Mouse (Mus musculus) heart, postnatal 4 days (tissue): ENCODE data around the gene Wrap53. TPM values are rescaled to one million over a fixed set of nuclear protein-coding genes. Genes with fewer than 3 reads are reported as not detected.
A peak's percentile ranks its signal among the peaks of the same experiment; 100 is the strongest.
"Not testable (repeated sequence)": the region's sequence is repeated elsewhere in the genome, so short reads cannot be mapped to it uniquely, and the experiment has no call there.

Experiments
- DNase-seq: peaks from one replicate; pipeline ENCODE4 v3.0.0; 2021
- total RNA-seq, 2 experiments: library from RNA; stranded (reverse); gene quantifications; 2 replicates each; pipeline ENCODE4 v1.2.3; 2021

The Wrap53 gene
- total RNA-seq, 2 experiments from 2014 or later, result 5.8 to 7.0 TPM

DNA sequence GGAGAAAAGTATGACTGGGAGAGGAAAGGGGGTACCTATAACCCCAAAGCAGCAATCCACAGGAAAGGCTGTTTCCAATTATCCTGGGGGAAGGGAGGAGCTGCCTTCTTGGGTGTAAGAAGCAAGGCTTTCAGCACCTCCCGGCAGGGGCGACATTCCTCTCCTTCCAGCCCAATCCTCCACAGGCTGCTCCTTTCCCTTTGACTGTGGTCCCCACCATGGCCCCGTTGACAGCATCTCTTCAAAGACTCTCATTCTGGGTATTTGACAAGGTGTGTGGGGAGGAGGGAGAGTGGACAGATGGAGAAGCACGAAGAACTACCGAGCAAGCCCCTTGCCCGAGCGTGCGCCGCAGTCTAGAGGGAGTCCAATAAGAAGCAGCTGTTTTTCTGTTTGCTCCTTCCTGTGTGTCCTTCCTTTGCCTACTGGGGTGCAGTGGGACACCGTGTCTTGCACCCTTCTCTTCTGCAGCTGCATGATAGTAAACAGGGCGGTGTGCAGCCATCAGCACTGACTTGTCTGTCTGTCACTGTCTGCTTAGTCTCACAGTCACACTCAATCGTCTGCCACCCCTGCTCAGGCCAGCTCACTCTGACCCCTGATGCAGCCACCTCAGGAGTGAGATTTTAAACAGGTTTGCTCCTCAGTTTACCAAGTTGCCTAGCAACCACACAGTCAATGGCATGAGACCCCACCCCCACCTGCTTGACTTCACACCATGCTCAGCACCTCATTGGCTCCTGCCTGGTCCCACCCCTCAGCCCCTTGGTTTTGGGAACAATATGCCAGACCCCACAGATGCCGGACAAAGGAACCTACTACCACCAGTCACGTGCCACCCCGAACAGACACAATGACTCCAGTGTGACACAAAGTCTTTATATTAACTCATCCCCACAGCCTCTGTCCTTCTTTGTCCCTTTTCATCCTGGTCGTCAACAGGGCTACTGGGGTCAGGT is 18.9 kb downstream of the Wrap53 start:
- no peak for DNase-seq

DNA sequence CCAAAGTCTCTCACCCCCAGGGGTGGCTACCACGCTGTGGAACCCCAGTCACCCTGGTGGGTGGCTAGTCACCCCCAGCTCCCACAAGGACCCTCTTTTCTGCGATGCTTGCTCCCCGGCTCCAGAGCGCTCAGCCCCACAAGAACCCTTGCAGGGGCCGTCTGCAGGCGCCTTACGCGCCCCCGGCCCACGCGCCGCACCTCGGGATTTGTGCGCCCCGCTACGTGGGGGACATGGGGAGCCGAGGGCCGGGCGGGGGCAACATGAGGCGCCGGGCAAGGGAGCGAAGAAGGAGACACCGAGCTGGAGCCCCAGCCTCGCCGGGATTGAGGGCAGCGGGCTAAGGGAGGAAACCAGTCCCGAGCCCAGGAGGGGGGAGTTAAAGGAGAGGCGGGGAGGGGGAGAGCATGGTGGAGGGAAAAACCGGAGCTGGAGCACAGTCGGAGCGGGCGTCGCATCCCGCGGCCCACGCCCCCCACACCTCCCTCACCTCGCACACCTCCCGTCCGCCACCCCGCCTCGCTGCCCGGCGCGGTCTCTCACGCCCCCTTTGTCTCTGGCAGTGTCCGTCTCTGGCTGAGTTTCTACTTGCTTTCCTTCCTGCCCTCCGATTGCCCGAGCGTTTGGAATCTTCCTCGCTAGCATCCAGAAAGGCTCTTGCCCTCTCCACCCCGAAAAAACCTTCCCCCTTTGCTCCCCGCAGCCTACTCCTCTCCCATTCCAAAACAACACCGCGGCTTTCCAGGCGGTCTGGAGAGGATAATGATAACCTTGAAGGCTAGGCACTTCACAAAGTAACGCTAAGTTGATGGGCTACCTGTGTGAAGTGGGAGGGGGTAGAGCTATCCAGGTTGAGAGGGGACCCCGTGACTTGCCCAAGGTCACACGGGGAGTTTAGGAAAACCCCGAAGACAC is 19.9 kb downstream of the Wrap53 start, which contains the start of gene Efnb3:
Gene Efnb3 (minus strand): TSS at position 355 of the 915 bp plus-strand sequence.
- peak; percentile 70 for DNase-seq

GRCm38 (mm10) chr11:69559183-69559582 is 20.9 kb downstream of the Wrap53 start:
- DNase-seq, result peak; percentile 77

DNA sequence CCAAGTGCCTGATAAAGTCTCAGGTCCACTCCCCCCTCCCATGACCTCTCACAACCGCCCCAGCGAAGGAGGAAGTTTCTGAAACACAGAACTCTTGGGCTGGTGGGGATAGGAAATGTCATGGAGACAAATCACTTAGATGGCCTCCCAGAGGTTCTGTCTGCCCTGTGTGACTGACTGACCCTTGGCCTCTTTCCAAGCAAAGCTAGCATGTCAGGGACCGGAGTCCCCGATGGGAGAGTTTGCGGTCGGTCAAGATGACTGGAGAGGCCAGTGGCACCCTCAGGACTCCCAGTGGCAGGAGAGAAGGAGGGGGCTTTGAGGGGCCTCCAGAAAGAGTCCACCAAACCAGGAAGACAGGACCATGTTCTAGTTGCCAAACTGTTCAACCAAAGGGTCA is 21.3 kb downstream of the Wrap53 start:
- peak; percentile 36 for DNase-seq

DNA sequence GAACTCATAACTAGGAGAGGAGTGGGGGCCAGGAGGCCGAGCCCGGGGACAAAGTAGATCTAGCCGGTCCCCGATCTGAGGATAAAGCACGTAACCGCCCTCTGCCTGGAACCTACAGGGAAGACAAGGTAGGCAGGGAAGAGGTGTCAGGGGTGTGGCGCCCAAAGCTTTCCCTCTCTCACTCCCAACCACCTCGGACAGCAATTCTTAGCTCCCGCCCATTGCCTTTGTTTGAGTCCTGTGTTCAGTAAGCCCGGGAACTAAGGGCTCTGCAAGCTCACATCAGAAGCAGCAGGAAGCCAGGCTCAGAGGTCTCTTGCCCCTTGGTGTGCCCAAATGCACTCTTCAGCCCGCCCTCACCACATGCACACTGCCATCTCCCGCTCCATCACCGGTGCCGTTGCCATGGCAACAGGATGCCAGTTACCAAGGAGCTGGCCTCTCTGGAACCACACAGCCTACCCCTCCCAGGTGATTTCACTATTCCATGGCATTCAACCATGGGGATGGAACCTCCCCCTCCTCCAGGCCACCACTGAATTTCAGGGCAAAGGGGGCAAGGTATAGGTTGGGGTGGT is 22.6 kb downstream of the Wrap53 start:
- DNase-seq, result no peak

DNA sequence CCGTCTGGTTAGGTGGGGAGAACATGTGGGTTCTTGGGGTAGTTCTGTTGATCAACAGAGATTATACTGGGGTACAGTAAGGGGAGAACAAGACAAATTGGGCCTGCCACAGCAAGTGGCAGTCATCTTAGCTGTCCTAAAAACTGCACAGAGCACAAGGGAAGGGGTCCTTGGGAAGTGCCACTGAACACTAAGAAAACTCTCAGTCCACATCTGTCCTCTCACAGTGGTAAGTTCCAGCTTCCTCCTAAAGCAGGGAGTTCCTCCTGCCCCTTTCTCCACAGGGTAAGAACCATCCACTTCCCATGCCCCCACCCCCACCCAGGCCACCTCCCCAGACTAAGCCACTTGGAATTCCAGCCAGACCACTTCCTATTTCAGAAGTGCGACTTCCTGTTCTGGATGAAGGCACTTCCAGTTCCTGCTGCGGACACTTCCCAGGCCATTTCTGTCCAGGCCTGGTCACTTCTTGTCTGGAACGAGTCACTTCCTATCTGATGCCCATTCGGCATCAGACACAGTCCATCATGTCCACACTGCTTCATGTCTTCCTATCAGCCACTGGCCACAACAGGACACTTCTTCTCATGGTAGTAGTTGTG is 25.4 kb downstream of the Wrap53 start:
- no peak for DNase-seq

DNA sequence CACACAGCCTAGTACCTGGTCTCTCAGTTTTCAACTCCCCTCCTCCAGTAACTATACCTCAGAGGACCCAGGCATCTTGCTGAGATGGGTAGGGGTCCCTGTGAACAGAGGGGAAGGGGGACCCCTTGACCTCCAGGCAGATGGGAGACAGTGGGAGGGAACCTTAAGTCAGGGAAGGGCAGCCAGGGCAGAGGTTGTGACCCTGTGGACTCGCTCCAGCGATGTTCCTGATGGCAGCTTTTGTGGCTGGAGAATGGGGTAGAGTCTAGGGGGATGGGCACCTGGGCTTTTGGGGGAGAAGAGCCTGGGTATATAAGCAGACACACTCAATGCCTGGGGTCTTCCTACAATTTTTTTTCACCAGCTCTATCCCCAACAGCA is 26.7 kb downstream of the Wrap53 start:
- no peak for DNase-seq

- DNase-seq, result no peak
Observed at GRCm38 (mm10) chr11:69552622-69553340, 27.3 kb downstream of the Wrap53 start.

GRCm38 (mm10) chr11:69551310-69551709 is 28.7 kb downstream of the Wrap53 start:
- DNase-seq, result no peak

DNA sequence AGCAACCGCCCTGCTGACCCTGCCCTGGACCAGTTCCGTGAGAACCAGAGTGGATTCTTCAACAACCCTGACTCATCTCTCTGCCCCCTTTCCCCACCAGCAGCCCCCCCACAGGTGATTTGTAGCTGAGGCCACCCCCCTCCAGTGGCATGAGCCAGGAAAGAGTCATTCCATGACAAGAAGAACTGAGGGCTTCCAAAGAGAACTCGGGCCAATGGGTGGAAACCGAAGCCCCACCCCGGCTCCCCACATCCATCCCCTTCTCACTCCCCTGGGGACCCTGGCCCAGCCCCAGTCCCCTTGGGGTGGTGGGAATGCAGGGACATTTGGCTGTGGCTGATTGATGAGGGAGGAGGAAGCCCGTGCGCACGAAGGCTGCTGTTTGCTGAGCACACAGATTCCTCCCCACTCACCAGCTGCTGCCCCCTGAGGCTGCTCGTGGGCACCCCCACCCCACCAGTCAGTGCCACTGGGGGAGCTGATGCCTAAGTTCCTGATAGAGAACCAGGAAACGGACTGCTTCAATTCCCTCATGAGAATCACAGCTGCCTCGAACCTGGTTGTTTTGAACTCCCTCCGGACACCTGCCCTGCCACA is 30.9 kb downstream of the Wrap53 start, which contains the start of gene Dnah2:
Gene Dnah2 (minus strand): TSS at position 51 of the 597 bp plus-strand sequence.
- no peak for DNase-seq

DNA sequence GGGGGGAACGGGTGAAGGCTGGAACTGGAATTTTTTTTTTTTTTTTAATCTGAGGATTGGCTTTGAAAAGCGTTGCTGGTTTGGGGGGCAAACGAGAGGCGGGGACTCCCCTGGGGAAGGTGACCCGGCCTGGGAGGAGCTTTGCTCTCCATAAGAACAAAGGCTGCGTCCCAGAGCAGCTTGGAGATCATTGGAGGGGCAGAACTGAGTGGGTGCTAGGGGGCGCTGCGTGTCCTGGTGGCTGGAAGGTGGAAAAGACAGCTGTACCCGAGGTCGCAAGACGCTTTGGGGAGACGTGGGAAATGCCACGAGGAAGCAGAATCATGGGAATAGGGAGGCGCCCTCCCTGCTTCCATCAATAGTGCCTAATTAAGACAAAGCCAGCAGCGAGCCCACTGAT is 33.0 kb downstream of the Wrap53 start:
- DNase-seq, result peak; percentile 67

- DNase-seq, result peak; percentile 88
Observed at GRCm38 (mm10) chr11:69546423-69547053, 33.5 kb downstream of the Wrap53 start.

DNA sequence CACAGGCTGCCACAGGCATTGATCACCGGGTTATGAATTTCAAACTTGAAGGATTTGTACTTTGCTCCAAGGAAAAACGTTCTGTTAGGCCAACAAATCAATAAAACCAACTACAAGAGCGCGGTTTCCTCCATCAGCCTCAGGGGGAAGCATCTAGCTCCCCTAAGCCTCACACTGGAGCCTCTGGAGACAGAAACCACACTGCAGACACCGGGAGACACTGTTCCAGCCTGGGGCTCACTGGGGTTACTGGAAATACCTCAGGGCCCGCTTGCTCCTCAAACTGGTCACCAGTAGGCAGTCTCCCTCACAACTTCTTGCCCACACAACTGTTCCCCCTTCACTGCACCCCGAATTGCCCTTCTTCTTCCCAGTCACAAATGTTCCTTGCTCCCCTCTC is 34.1 kb downstream of the Wrap53 start:
- no peak for DNase-seq

- no peak for DNase-seq
Observed at GRCm38 (mm10) chr11:69543598-69543997, 36.5 kb downstream of the Wrap53 start.

- DNase-seq, result not testable (repeated sequence)
Observed at GRCm38 (mm10) chr11:69541741-69542140, 38.3 kb downstream of the Wrap53 start.

DNA sequence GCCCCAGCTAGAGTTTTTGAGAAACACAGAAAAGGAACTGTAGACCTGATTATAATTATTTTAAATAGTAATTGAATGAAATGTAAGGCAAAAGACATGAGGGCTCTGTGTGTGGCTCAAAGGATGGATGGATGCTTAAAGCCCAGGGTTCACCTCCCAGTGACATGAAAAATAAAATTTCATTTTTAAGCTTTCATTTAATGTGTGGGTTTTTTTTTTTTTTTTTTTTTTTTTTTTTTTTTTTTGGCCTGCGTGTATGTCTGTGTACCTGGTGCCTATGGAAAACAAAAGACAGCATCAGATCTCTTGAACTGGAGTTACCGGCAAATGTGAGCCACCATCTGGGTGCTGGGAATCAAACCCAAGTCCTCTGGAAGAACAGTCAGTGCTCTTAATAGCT is 39.4 kb downstream of the Wrap53 start:
- DNase-seq, result no peak

- DNase-seq, result no peak
Observed at GRCm38 (mm10) chr11:69534990-69535389, 45.1 kb downstream of the Wrap53 start.

DNA sequence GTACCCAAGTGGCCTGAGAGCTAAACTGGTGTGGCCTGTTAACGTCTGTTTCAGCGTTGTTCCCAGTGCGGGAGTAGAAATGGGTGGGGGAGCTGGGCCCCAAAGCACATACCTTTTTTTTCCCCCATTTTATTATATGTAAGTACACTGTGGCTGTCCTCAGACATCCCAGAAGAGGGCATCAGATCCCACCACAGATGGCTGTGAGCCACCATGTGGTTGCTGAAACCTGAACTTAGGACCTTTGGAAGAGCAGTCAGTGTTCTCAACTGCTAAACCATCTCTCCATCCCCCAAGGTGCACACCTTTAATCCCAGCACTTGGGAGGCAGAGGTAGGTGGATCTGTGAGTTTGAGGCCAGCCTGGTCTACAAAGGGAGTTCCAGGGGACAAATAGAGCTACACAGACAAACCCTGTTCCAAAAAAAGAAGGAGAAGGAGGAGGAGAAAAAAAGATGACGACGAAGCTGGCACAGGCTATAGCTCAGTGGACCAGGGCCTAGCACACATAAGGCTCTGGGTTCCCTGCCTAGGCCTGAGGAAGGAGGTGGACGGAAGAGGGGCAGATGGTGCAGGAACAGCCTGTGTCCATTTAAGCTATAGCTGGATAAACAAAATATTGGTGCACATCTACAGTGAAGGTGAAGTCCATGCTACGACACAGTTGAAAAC is 47.4 kb downstream of the Wrap53 start:
- no peak for DNase-seq

- not testable (repeated sequence) for DNase-seq
Observed at GRCm38 (mm10) chr11:69530755-69531154, 49.3 kb downstream of the Wrap53 start.

DNA sequence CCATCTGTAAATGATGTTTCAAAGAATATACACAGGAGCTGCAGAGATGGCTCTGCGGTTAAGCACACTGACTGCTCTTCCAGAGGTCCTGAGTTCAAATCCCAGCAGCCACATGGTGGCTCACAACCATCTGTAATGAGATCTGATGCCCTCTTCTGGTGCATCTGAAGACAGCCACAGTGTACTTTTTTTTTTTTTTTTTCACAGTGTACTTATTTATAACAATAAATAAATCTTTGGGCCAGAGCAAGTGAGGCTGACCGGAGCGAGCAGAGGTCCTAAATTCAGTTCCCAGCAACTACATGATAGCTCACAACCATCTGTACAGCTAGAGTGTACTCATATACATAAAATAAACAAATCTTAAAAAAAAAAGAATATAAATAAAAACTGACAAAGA is 49.8 kb downstream of the Wrap53 start:
- DNase-seq, result not testable (repeated sequence)
